Mouse (Mus musculus) kidney, embryonic 15.5 days (tissue): Measurements from ENCODE around the gene Tbc1d19. TPM values are rescaled to one million over a fixed set of nuclear protein-coding genes. Genes with fewer than 3 reads are reported as not detected.

ENCODE experiments used
- ATAC-seq: fragments of 200-750 bp; cut with Nextera tagmentation; replicated peaks from 2 replicates; pipeline ENCODE4 v1.8.0; 2017; ENCODE audit warnings: moderate TSS enrichment; ENCODE audit not compliant: low FRiP score
- H3K27ac ChIP-seq: fragments of 300-500 bp; sonication (generic); 2 replicates; pipeline ENCODE4 v1.5.1; 2015; ENCODE audit warnings: mild to moderate bottlenecking, inconsistent platforms
- H3K27me3 ChIP-seq: fragments of 300-500 bp; sonication (generic); 2 replicates; pipeline ENCODE4 v1.6.1; 2015; ENCODE audit warnings: inconsistent platforms
- H3K36me3 ChIP-seq: fragments of 300-500 bp; sonication (generic); 2 replicates; pipeline ENCODE4 v1.6.1; 2015; ENCODE audit warnings: inconsistent platforms
- H3K4me1 ChIP-seq: fragments of 300-500 bp; sonication (generic); 2 replicates; pipeline ENCODE4 v1.6.1; 2015; ENCODE audit warnings: inconsistent platforms
- H3K4me2 ChIP-seq: fragments of 300-500 bp; sonication (generic); 2 replicates; pipeline ENCODE4 v1.6.1; 2015; ENCODE audit warnings: moderate library complexity, mild to moderate bottlenecking, inconsistent platforms
- H3K4me3 ChIP-seq: fragments of 300-500 bp; sonication (generic); replicated peaks from 2 replicates; pipeline ENCODE4 v1.5.1; 2015; ENCODE audit warnings: mild to moderate bottlenecking, inconsistent platforms
- H3K9ac ChIP-seq: fragments of 300-500 bp; sonication (generic); 2 replicates; pipeline ENCODE4 v1.6.1; 2015; ENCODE audit warnings: mild to moderate bottlenecking, inconsistent platforms
- H3K9me3 ChIP-seq: fragments of 300-500 bp; sonication (generic); replicated peaks from 2 replicates; pipeline ENCODE4 v1.6.1; 2016; ENCODE audit warnings: inconsistent platforms
- WGBS: fragments of 180-500 bp; shearing (Covaris S2); methylation state at CpG from one replicate; pipeline ENCODE4 v1.1.7; 2015; ENCODE audit warnings: mixed read lengths; 5-methylcytosine and 5-hydroxymethylcytosine counted together
- polyA plus RNA-seq: library from polyadenylated mRNA; unstranded; fragments of >200 nt; fragmentation: Nextera tagmentation; extraction: Ambion mirVana; gene quantifications from 2 replicates; pipeline ENCODE4 v1.2.1, GENCODE M21; 2015

Gene Tbc1d19
- 44.4 and 46.9 TPM in 2 replicates for polyA plus RNA-seq

GRCm38 (mm10) chr5:53809115-53809991 lies at the start of gene Tbc1d19:
Gene Tbc1d19 (plus strand): TSS chr5:53809606.
- ATAC-seq: peak; percentile 100

GRCm38 (mm10) chr5:53759912-53760311 lies 49.5 kb upstream of the Tbc1d19 start:
- Histone ChIP-seq H3K4me2 (no peak overlapping the region), H3K4me3 (no peak overlapping the region), H3K36me3 (no peaks in the 10 kb centered on the region), H3K27me3 (no peaks in the 10 kb centered on the region), H3K4me1 (no peaks in the 10 kb centered on the region), H3K9me3 (no peaks in the 10 kb centered on the region), H3K27ac (peak overlapping the region; percentile 57), H3K9ac (no peak overlapping the region)
- ATAC-seq: peak; percentile 87
- 84% methylated on average over 4 of the region's 4 CpGs for WGBS

More at GRCm38 (mm10) chr5:53809115-53809991, at the start of gene Tbc1d19:
- Histone ChIP-seq H3K27ac (peak within 1 kb of the TSS; percentile 49; the same call in 1 of the 2 replicates), H3K9me3 (no peaks in the 10 kb centered on the region), H3K9ac (peak within 1 kb of the TSS; percentile 57), H3K4me3 (peak within 1 kb of the TSS; percentile 78), H3K4me2 (peak within 1 kb of the TSS; percentile 70), H3K4me1 (peaks cover 14% of the 10 kb centered on the region), H3K36me3 (no peaks in the 10 kb centered on the region), H3K27me3 (peaks cover 3% of the 10 kb centered on the region; the same call in 1 of the 2 replicates)
- 7% methylated on average over 35 of the region's 36 CpGs for WGBS

GRCm38 (mm10) chr5:53760914-53761313 lies 48.5 kb upstream of the Tbc1d19 start:
- H3K36me3 ChIP-seq: no peaks in the 10 kb centered on the region
- no peaks in the 10 kb centered on the region for H3K27me3 ChIP-seq
- H3K9ac ChIP-seq: no peak overlapping the region
- 74% methylated on average over 3 of the region's 3 CpGs for WGBS
- H3K9me3 ChIP-seq: no peaks in the 10 kb centered on the region
- H3K4me2 ChIP-seq: no peak overlapping the region
- ATAC-seq: no peak
- H3K4me1 ChIP-seq: no peaks in the 10 kb centered on the region
- H3K27ac ChIP-seq: peak overlapping the region; percentile 57; the same call in 1 of the 2 replicates
- H3K4me3 ChIP-seq: no peak overlapping the region

GRCm38 (mm10) chr5:53761346-53761745 lies 48.1 kb upstream of the Tbc1d19 start:
- Histone ChIP-seq H3K9me3 (no peaks in the 10 kb centered on the region), H3K27me3 (no peaks in the 10 kb centered on the region), H3K36me3 (no peaks in the 10 kb centered on the region), H3K9ac (no peak overlapping the region), H3K4me3 (no peak overlapping the region), H3K4me2 (no peak overlapping the region), H3K27ac (no peak overlapping the region), H3K4me1 (no peaks in the 10 kb centered on the region)
- 87% methylated on average over 3 of the region's 3 CpGs for WGBS
- no peak for ATAC-seq

- Histone ChIP-seq H3K36me3 (no peaks in the 10 kb centered on the region), H3K27me3 (no peaks in the 10 kb centered on the region), H3K9ac (no peak overlapping the region), H3K27ac (no peak overlapping the region), H3K4me3 (no peak overlapping the region), H3K9me3 (no peaks in the 10 kb centered on the region), H3K4me2 (no peak overlapping the region), H3K4me1 (no peaks in the 10 kb centered on the region)
- ATAC-seq: no peak
- 62% methylated on average over 12 of the region's 12 CpGs for WGBS
Measured at GRCm38 (mm10) chr5:53784818-53785520, 24.4 kb upstream of the Tbc1d19 start.

- Histone ChIP-seq H3K27me3 (peaks cover 1% of the 10 kb centered on the region; the same call in 1 of the 2 replicates), H3K9me3 (no peaks in the 10 kb centered on the region), H3K4me2 (no peak overlapping the region), H3K4me1 (no peaks in the 10 kb centered on the region), H3K36me3 (no peaks in the 10 kb centered on the region), H3K27ac (no peak overlapping the region), H3K4me3 (no peak overlapping the region), H3K9ac (no peak overlapping the region)
- ATAC-seq: no peak
- 71% methylated on average over 2 of the region's 2 CpGs for WGBS
Measured at GRCm38 (mm10) chr5:53801379-53801778, 8.0 kb upstream of the Tbc1d19 start.

GRCm38 (mm10) chr5:53819711-53820110 lies 10.3 kb downstream of the Tbc1d19 start:
- H3K27me3 ChIP-seq: no peaks in the 10 kb centered on the region
- no peak overlapping the region for H3K9ac ChIP-seq
- H3K4me1 ChIP-seq: no peaks in the 10 kb centered on the region
- 91% methylated on average over 7 of the region's 7 CpGs for WGBS
- H3K4me2 ChIP-seq: no peak overlapping the region
- no peaks in the 10 kb centered on the region for H3K36me3 ChIP-seq
- no peaks in the 10 kb centered on the region for H3K9me3 ChIP-seq
- no peak for ATAC-seq
- H3K27ac ChIP-seq: no peak overlapping the region
- H3K4me3 ChIP-seq: no peak overlapping the region

- Histone ChIP-seq H3K27ac (no peak overlapping the region), H3K9me3 (no peaks in the 10 kb centered on the region), H3K36me3 (peaks cover 10% of the 10 kb centered on the region), H3K4me3 (no peak overlapping the region), H3K9ac (no peak overlapping the region), H3K4me1 (no peaks in the 10 kb centered on the region), H3K27me3 (no peaks in the 10 kb centered on the region), H3K4me2 (no peak overlapping the region)
- 46% methylated on average over 7 of the region's 7 CpGs for WGBS
- no peak for ATAC-seq
Measured at GRCm38 (mm10) chr5:53825886-53826285, 16.5 kb downstream of the Tbc1d19 start.

- H3K4me3 ChIP-seq: no peak overlapping the region
- H3K27ac ChIP-seq: no peak overlapping the region
- H3K9me3 ChIP-seq: no peaks in the 10 kb centered on the region
- no peak overlapping the region for H3K4me2 ChIP-seq
- WGBS: 97% methylated on average over 4 of the region's 4 CpGs
- no peaks in the 10 kb centered on the region for H3K27me3 ChIP-seq
- H3K9ac ChIP-seq: no peak overlapping the region
- no peaks in the 10 kb centered on the region for H3K4me1 ChIP-seq
- peaks cover 29% of the 10 kb centered on the region for H3K36me3 ChIP-seq
- ATAC-seq: no peak
Measured at GRCm38 (mm10) chr5:53834489-53834888, 25.1 kb downstream of the Tbc1d19 start.

- no peak overlapping the region for H3K27ac ChIP-seq
- no peak overlapping the region for H3K9ac ChIP-seq
- ATAC-seq: no peak
- no peak overlapping the region for H3K4me3 ChIP-seq
- WGBS: 74% methylated on average over 5 of the region's 5 CpGs
- no peaks in the 10 kb centered on the region for H3K27me3 ChIP-seq
- H3K4me1 ChIP-seq: no peaks in the 10 kb centered on the region
- H3K4me2 ChIP-seq: no peak overlapping the region
- peaks cover 14% of the 10 kb centered on the region for H3K36me3 ChIP-seq
- no peaks in the 10 kb centered on the region for H3K9me3 ChIP-seq
Measured at GRCm38 (mm10) chr5:53841256-53841655, 31.9 kb downstream of the Tbc1d19 start.

- Histone ChIP-seq H3K27ac (no peak overlapping the region), H3K4me3 (no peak overlapping the region), H3K9me3 (no peaks in the 10 kb centered on the region), H3K27me3 (no peaks in the 10 kb centered on the region), H3K36me3 (peaks cover 20% of the 10 kb centered on the region), H3K4me1 (no peaks in the 10 kb centered on the region), H3K9ac (no peak overlapping the region), H3K4me2 (no peak overlapping the region)
- ATAC-seq: no peak
- 62% methylated on average over 2 of the region's 2 CpGs for WGBS
Measured at GRCm38 (mm10) chr5:53848294-53848942, 39.0 kb downstream of the Tbc1d19 start.

- ATAC-seq: no peak
- Histone ChIP-seq H3K4me1 (no peaks in the 10 kb centered on the region), H3K4me2 (no peak overlapping the region), H3K27ac (no peak overlapping the region), H3K9ac (no peak overlapping the region), H3K9me3 (no peaks in the 10 kb centered on the region), H3K27me3 (no peaks in the 10 kb centered on the region), H3K36me3 (peaks cover 23% of the 10 kb centered on the region), H3K4me3 (no peak overlapping the region)
- 85% methylated on average over 5 of the region's 5 CpGs for WGBS
Measured at GRCm38 (mm10) chr5:53852574-53852973, 43.2 kb downstream of the Tbc1d19 start.
